Mouse (Mus musculus) kidney, postnatal 4 days (tissue): ENCODE data around the gene Gm19345.

ENCODE experiments used
- DNase-seq, 2 experiments: peaks; one replicate each; pipeline ENCODE4 v3.0.0; 2021; ENCODE audit warnings: mixed read lengths in 2 of 2

Gene Gm19345

GRCm38 (mm10) chr7:19875948-19876682 is 24.3 kb downstream of the Gm19345 start:
- DNase-seq = peak; percentile 48 to 63

- DNase-seq = peak; percentile 12 to 29
Observed at GRCm38 (mm10) chr7:19876781-19877425, 25.1 kb downstream of the Gm19345 start.

- DNase-seq = no peak
Observed at GRCm38 (mm10) chr7:19880754-19881153, 29.0 kb downstream of the Gm19345 start.

- DNase-seq = peak; percentile 11 to 25
Observed at GRCm38 (mm10) chr7:19887849-19888248, 36.0 kb downstream of the Gm19345 start, which contains the start of gene Ceacam19. Gene Ceacam19, minus strand, starts transcription at chr7:19887965.

DNA sequence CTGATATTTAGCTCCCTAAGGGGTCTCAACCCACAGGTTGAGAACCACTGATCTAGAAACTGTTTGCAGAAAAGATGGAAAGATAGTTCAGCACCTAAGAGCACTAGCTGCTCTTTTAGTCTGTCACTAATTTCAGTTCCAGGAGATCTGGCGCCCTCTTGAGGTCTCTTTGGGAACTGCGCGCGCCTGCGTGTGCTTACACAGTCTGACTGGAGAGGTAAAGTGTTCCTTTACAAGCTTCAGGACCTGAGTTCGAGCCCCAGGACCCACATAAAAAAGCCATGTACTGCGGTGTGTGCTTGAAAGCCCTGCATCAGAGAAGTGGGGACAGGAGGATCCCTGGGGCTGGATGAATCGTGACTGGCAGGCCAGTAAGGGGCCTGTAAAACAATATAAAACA is 38.1 kb downstream of the Gm19345 start:
- peak; percentile 75 to 80 for DNase-seq
